Comparison of ENCODE assay signal across 26 mouse cellular contexts in the genomic region with DNA sequence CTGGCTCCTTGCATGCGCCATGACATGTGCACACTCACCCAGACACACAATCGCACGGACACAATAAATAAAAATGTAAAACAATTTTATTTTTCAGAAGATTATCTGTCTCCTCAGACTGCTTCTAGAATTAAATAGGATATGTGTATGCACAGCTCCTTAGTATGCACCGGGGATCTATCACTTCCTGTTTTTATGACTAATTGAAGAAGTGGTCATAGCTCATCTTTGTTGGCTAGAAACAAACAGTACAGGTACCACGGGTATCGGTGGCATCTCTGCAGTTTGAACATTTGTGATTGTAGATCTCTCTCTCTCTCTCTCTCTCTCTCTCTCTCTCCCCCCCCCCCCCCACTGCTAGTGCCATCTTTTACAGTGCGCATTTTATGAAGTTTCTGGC.
"Had no signal": no experiment of that assay in that cellular context is flagged by ENCODE, and none has a peak within 500 bp of the region (broad histone marks: within the 10 kb centered on the region; RNA-seq: fewer than 3 reads in every experiment).

No protein-coding gene starts in this region.

- H3K4me3 ChIP-seq: heart, embryonic 10.5 days; heart, embryonic 12.5 days; hindbrain, embryonic 10.5 days; hindbrain, embryonic 12.5 days; intestine, embryonic 15.5 days; kidney, embryonic 15.5 days; limb, embryonic 13.5 days; limb, embryonic 15.5 days; liver, embryonic 13.5 days; liver, embryonic 15.5 days had no signal

- H3K36me3 ChIP-seq: heart, embryonic 10.5 days; heart, embryonic 12.5 days; hindbrain, embryonic 10.5 days; hindbrain, embryonic 12.5 days; intestine, embryonic 15.5 days; kidney, embryonic 15.5 days; limb, embryonic 13.5 days; limb, embryonic 15.5 days; liver, embryonic 13.5 days; liver, embryonic 15.5 days had no signal

- DNase-seq: gastrocnemius, postnatal 14 days; gastrocnemius, postnatal 36 days; heart, adult 18-20 months; heart, postnatal 10 days; heart, postnatal 4 days; kidney, adult 18-20 months; kidney, adult 8-10 months; kidney, postnatal 14 days; kidney, postnatal 36 days; layer of hippocampus, adult 9-11 months; left cerebral cortex, postnatal 4 days; liver, embryonic 13.5 days had no signal

- H3K27me3 ChIP-seq: heart, embryonic 12.5 days; hindbrain, embryonic 12.5 days; intestine, embryonic 15.5 days; kidney, embryonic 15.5 days; limb, embryonic 13.5 days; limb, embryonic 15.5 days; liver, embryonic 13.5 days; liver, embryonic 15.5 days had no signal

- H3K9me3 ChIP-seq: heart, embryonic 10.5 days; heart, embryonic 12.5 days; hindbrain, embryonic 10.5 days; hindbrain, embryonic 12.5 days; intestine, embryonic 15.5 days; kidney, embryonic 15.5 days; limb, embryonic 13.5 days; limb, embryonic 15.5 days; liver, embryonic 13.5 days; liver, embryonic 15.5 days had no signal

- H3K4me2 ChIP-seq: heart, embryonic 12.5 days; hindbrain, embryonic 12.5 days; hindbrain, embryonic 14.5 days; intestine, embryonic 15.5 days; kidney, embryonic 15.5 days; limb, embryonic 13.5 days; limb, embryonic 15.5 days; liver, embryonic 13.5 days; liver, embryonic 15.5 days had no signal

- H3K9ac ChIP-seq: heart, embryonic 12.5 days; hindbrain, embryonic 12.5 days; hindbrain, embryonic 14.5 days; intestine, embryonic 15.5 days; kidney, embryonic 15.5 days; limb, embryonic 13.5 days; limb, embryonic 15.5 days; liver, embryonic 13.5 days; liver, embryonic 15.5 days had no signal

- H3K27ac ChIP-seq: heart, embryonic 10.5 days; hindbrain, embryonic 10.5 days; hindbrain, embryonic 12.5 days; hindbrain, embryonic 14.5 days; intestine, embryonic 15.5 days; kidney, embryonic 15.5 days; kidney, postnatal 0 days; limb, embryonic 13.5 days; limb, embryonic 15.5 days; liver, embryonic 13.5 days; liver, embryonic 15.5 days had no signal

- H3K4me1 ChIP-seq: heart, embryonic 10.5 days; heart, embryonic 12.5 days; hindbrain, embryonic 10.5 days; hindbrain, embryonic 12.5 days; intestine, embryonic 15.5 days; kidney, embryonic 15.5 days; liver, embryonic 15.5 days had no signal

- ATAC-seq: hindbrain, embryonic 16.5 days; inflammation-experienced regulatory T-cells, adult 6 months; intestine, embryonic 15.5 days; intestine, postnatal 0 days had no signal
